Mouse (Mus musculus): ENCODE data around the gene Afap1.

- TF ChIP-seq CTCF (IDR thresholded peaks at IDR 0.05; ENCODE audit: low read depth) (no peak), EP300 (IDR thresholded peaks at IDR 0.05; ENCODE audit: low read depth) (no peak)
Observed at GRCm38 (mm10) chr5:35925171-35925634, 32.1 kb downstream of the Afap1 start.

All from liver, postnatal 0 days (tissue).